Mouse (Mus musculus): Measurements from ENCODE around the gene Dnajb9. TPM values are rescaled to one million over a fixed set of nuclear protein-coding genes. Genes with fewer than 3 reads are reported as not detected.

Gene Dnajb9
- polyA plus RNA-seq, 1 experiment from 2014 or later: 23.9 TPM

DNA sequence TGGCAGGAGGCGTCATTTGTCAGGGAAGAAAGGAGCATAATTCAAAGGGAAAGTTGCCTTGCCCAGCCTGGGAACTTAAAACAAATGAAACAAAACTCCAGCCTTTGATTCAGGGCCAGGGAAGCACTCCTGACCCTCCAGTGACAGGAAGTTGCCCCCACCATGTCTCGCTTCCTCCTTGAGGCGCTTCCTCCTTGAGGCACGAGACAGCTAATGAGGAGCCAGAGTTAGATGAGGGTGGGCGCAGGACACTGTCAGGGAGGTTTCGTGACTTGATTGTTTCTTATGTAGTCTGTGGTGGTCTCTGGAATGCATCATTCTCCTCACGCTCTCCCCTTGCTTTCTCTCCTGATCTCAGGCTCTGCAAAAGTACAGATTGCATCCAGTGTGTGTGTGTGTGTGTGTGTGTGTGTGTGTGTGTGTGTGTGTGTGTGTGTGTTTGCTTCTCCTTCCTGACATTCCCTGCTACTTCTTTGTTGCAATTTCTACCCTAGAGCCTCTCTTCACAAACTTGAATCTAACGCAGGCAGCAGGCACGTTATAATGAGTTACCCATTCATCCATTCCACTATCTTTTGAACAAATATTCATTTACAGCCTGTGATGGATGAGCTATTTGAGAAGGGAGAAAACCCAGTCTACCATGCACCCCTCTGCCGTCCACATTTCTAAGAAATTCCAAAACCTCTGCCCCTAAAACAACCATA, 33.6 kb downstream of the Dnajb9 start:
- Histone ChIP-seq H3K36me3 (ENCODE audit: control insufficient read depth, insufficient read depth, low read length) (no peaks in the 10 kb centered on the region), H3K4me2 (ENCODE audit: low read length) (0 out of 2 replicates have a peak overlapping the region, but pooled peaks have one; percentile 25), H3K9me3 (ENCODE audit: control insufficient read depth, low read length) (no peaks in the 10 kb centered on the region), H3K4me1 (ENCODE audit: control insufficient read depth in 2 of 2, insufficient read depth in 2 of 2, low read length in 2 of 2) (0 out of 4 replicates have a peak, but pooled peaks cover 0 to 2% of the 10 kb centered on the region in 2 experiments), H3K27ac (replicated peaks in 1 of 2; ENCODE audit: control insufficient read depth in 1 of 2, insufficient read depth in 1 of 2, low read depth in 2 of 2, low read length in 2 of 2) (no peak overlapping the region), H3K27me3 (ENCODE audit: control insufficient read depth, insufficient read depth, low read length) (no peaks in the 10 kb centered on the region), H3K9ac (ENCODE audit: low read length) (no peak overlapping the region), H3K4me3 (ENCODE audit: control insufficient read depth in 1 of 2, insufficient read depth in 1 of 2, low read depth in 1 of 2, low read length in 2 of 2) (no peak overlapping the region)
- ATAC-seq (ENCODE audit: insufficient number of reproducible peaks, insufficient read depth, low FRiP score, low read depth): no peak
- WGBS: 60% methylated on average over 10 of the region's 10 CpGs

DNA sequence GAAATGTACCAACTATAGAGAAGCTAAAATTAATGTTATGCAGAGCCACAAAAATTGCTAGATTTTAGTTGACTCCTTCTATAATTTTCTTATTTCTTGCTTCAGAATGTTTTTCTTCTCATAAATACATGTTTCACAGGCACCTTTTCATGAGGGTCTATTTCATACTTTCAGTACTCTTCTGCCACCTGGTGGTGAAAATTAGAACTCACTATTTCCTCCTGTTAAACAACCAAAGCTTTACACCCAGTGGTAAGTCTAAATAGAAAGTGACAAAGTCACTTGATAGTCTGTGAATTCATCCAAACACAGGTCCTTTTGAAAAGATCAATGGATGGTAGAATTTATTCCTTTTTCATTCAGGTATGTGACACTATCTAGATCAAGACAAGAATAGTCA, 43.2 kb downstream of the Dnajb9 start:
- Histone ChIP-seq H3K27me3 (ENCODE audit: control insufficient read depth, insufficient read depth, low read length) (no peaks in the 10 kb centered on the region), H3K27ac (replicated peaks in 1 of 2; ENCODE audit: control insufficient read depth in 1 of 2, insufficient read depth in 1 of 2, low read depth in 2 of 2, low read length in 2 of 2) (no peak overlapping the region), H3K9me3 (ENCODE audit: control insufficient read depth, low read length) (no peaks in the 10 kb centered on the region), H3K4me1 (ENCODE audit: control insufficient read depth in 2 of 2, insufficient read depth in 2 of 2, low read length in 2 of 2) (no peaks in the 10 kb centered on the region), H3K4me3 (ENCODE audit: control insufficient read depth in 1 of 2, insufficient read depth in 1 of 2, low read depth in 1 of 2, low read length in 2 of 2) (no peak overlapping the region), H3K36me3 (ENCODE audit: control insufficient read depth, insufficient read depth, low read length) (no peaks in the 10 kb centered on the region), H3K9ac (ENCODE audit: low read length) (no peak overlapping the region), H3K4me2 (ENCODE audit: low read length) (no peak overlapping the region)
- no peak for ATAC-seq (ENCODE audit: insufficient number of reproducible peaks, insufficient read depth, low FRiP score, low read depth)

DNA sequence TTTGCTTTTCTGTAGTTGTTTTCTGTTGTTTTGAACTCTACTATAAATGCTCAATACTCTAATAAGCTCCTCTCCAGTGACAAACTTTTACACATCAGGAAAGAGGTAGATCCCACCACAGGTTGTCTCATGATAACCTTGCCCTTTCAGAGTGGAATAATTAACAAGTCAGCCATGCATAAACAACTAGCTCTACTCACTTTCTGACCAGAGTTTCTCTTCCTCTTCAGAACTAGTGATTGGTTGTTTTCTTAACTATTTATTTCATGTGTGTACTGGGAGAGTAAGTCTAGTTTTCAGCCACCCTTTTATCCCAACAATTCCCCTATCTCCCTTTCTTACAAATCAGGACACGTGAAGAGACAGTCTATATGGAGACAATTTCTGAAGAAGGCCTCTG, 50.8 kb downstream of the Dnajb9 start:
- WGBS: 52% methylated on average over 1 of the region's 1 CpGs
- no peaks in the 10 kb centered on the region for H3K36me3 ChIP-seq (ENCODE audit: control insufficient read depth, insufficient read depth, low read length)

More for the DNA sequence above, 50.8 kb downstream of the Dnajb9 start:
- Histone ChIP-seq H3K4me3 (ENCODE audit: control insufficient read depth in 1 of 2, insufficient read depth in 1 of 2, low read depth in 1 of 2, low read length in 2 of 2) (no peak overlapping the region), H3K9ac (ENCODE audit: low read length) (no peak overlapping the region), H3K4me1 (ENCODE audit: control insufficient read depth in 2 of 2, insufficient read depth in 2 of 2, low read length in 2 of 2) (no peaks in the 10 kb centered on the region), H3K27ac (replicated peaks in 1 of 2; ENCODE audit: control insufficient read depth in 1 of 2, insufficient read depth in 1 of 2, low read depth in 2 of 2, low read length in 2 of 2) (no peak overlapping the region), H3K4me2 (ENCODE audit: low read length) (no peak overlapping the region), H3K9me3 (ENCODE audit: control insufficient read depth, low read length) (0 out of 2 replicates have a peak, but pooled peaks cover 3% of the 10 kb centered on the region), H3K27me3 (ENCODE audit: control insufficient read depth, insufficient read depth, low read length) (no peaks in the 10 kb centered on the region)
- no peak for ATAC-seq (ENCODE audit: insufficient number of reproducible peaks, insufficient read depth, low FRiP score, low read depth)

Small RNAs within 50 kb of the gene (microRNA-seq; reads per million reads assigned to microRNA genes)
- gene Mir5627: not detected

Other genes with a start within 250 kb of the Dnajb9 start
- gene Pnpla8, start 11.0 kb upstream of the Dnajb9 start, polyA plus RNA-seq (2014; fragmentation: Nextera tagmentation; extraction: Ambion mirVana): 73.8 and 79.9 TPM in 2 replicates
- 0.67 and 1.3 TPM in 2 replicates for gene Nrcam, start 118.6 kb upstream of the Dnajb9 start, polyA plus RNA-seq (2014; fragmentation: Nextera tagmentation; extraction: Ambion mirVana)

Measured in heart, embryonic 14.5 days (tissue).